ENCODE assay signal across 20 mouse cellular contexts in the genomic region with DNA sequence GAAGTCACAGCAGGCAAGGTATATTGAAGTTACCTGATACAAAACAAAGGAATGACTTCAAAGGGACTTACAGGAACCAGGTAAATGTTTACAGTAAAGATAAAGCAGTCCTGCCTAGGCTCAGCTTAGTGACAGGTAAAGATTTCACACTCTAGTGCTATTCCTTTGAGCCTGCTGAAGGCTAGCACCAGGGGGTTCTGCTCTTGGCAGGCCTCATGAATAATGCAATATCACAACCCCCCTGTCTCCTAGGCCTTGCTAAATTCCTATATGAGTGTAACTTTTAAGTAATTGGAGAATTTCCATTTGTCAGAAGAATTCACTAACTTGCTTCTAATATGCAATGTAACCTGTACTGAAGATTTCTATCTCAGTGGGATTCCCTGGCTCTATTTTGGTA. TPM values are rescaled to one million over a fixed set of nuclear protein-coding genes. Genes with fewer than 3 reads are reported as not detected.
"Had no signal": no experiment of that assay in that cellular context is flagged by ENCODE, and none has a peak within 500 bp of the region (broad histone marks: within the 10 kb centered on the region; RNA-seq: fewer than 3 reads in every experiment).

No protein-coding gene starts in this region.

RNA-seq across cellular contexts. Expression of gene Gm6880, which starts 36.3 kb away (rescaled TPM):
- polyA plus RNA-seq: cortical plate, adult 2 months; embryonic facial prominence, embryonic 10.5 days; embryonic facial prominence, embryonic 11.5 days; embryonic facial prominence, embryonic 12.5 days; embryonic facial prominence, embryonic 13.5 days; embryonic facial prominence, embryonic 14.5 days; embryonic facial prominence, embryonic 15.5 days; erythroblast, embryonic 14.5 days; forebrain, embryonic 10.5 days; forebrain, embryonic 11.5 days; forebrain, embryonic 12.5 days; forebrain, embryonic 13.5 days; forebrain, embryonic 15.5 days; forebrain, embryonic 16.5 days; forebrain, postnatal 0 days; frontal cortex, adult 2 months; gonadal fat pad, adult 2 months; heart, adult 2 months; heart, embryonic 10.5 days; heart, embryonic 11.5 days had no signal

RNA-seq across cellular contexts. Expression of gene Olfr1326-ps1, which starts 57.2 kb away (rescaled TPM):
- polyA plus RNA-seq: cortical plate, adult 2 months; embryonic facial prominence, embryonic 10.5 days; embryonic facial prominence, embryonic 11.5 days; embryonic facial prominence, embryonic 12.5 days; embryonic facial prominence, embryonic 13.5 days; embryonic facial prominence, embryonic 14.5 days; embryonic facial prominence, embryonic 15.5 days; erythroblast, embryonic 14.5 days; forebrain, embryonic 10.5 days; forebrain, embryonic 11.5 days; forebrain, embryonic 12.5 days; forebrain, embryonic 13.5 days; forebrain, embryonic 15.5 days; forebrain, embryonic 16.5 days; forebrain, postnatal 0 days; frontal cortex, adult 2 months; gonadal fat pad, adult 2 months; heart, adult 2 months; heart, embryonic 10.5 days; heart, embryonic 11.5 days had no signal
